Mouse (Mus musculus) liver, embryonic 14.5 days (tissue): ENCODE data around the gene Bola1. TPM values are rescaled to one million over a fixed set of nuclear protein-coding genes. Genes with fewer than 3 reads are reported as not detected.
"Not testable (repeated sequence)": the region's sequence is repeated elsewhere in the genome, so short reads cannot be mapped to it uniquely, and the experiment has no call there.

ENCODE experiments used
- ATAC-seq: fragments of 200-750 bp; cut with Nextera tagmentation; 2 replicates; pipeline ENCODE4 v1.8.0; 2017; ENCODE audit warnings: moderate number of reproducible peaks, mild to moderate bottlenecking, moderate library complexity; ENCODE audit not compliant: insufficient read depth
- DNase-seq, 3 experiments: peaks; one replicate each; pipeline ENCODE4 v3.0.0-alpha.2; 2012 to 2013; ENCODE audit warnings: low read depth in 3 of 3, low spot score in 3 of 3
- H3K27ac ChIP-seq: fragments of 300-500 bp; sonication (generic); 2 replicates; pipeline ENCODE4 v1.5.1; 2014; ENCODE audit warnings: moderate library complexity, mild to moderate bottlenecking, control low read depth, inconsistent platforms
- H3K27me3 ChIP-seq: fragments of 300-500 bp; sonication (generic); 2 replicates; pipeline ENCODE4 v1.6.1; 2014; ENCODE audit warnings: mild to moderate bottlenecking, low read length, moderate library complexity; ENCODE audit not compliant: control insufficient read depth, insufficient read depth
- H3K36me3 ChIP-seq: fragments of 300-500 bp; sonication (generic); replicated peaks from 2 replicates; pipeline ENCODE4 v1.6.1; 2014; ENCODE audit warnings: low read depth; ENCODE audit not compliant: control insufficient read depth, insufficient read depth
- H3K4me1 ChIP-seq, 2 experiments: fragments of 200-500 bp in 1 of 2; fragments of 300-500 bp in 1 of 2; sonication (generic) in 1 of 2; replicated peaks; 2 replicates each; pipeline ENCODE4 v1.6.1; 2012 to 2014; ENCODE audit warnings: antibody characterized with exemption in 1 of 2, inconsistent platforms in 1 of 2, low read length in 1 of 2; ENCODE audit not compliant: control insufficient read depth in 2 of 2, insufficient read depth in 2 of 2
- H3K4me2 ChIP-seq: fragments of 300-500 bp; sonication (generic); 2 replicates; pipeline ENCODE4 v1.6.1; 2014; ENCODE audit warnings: low read depth, mild to moderate bottlenecking, control low read depth, moderate library complexity
- H3K4me3 ChIP-seq, 2 experiments: fragments of 200-500 bp in 1 of 2; fragments of 300-500 bp in 1 of 2; sonication (generic) in 1 of 2; 2 replicates each; pipeline ENCODE4 v1.5.1; 2012 to 2014; ENCODE audit warnings: low read depth in 2 of 2, low read length in 2 of 2, mild to moderate bottlenecking in 2 of 2, control low read depth in 1 of 2, inconsistent platforms in 1 of 2, moderate library complexity in 1 of 2; ENCODE audit not compliant: insufficient read depth in 1 of 2
- H3K9ac ChIP-seq: fragments of 300-500 bp; sonication (generic); replicated peaks from 2 replicates; pipeline ENCODE4 v1.6.1; 2014; ENCODE audit warnings: mild to moderate bottlenecking, control low read depth, moderate library complexity
- H3K9me3 ChIP-seq: fragments of 300-500 bp; sonication (generic); 2 replicates; pipeline ENCODE4 v1.6.1; 2016; ENCODE audit warnings: low read length, mixed read lengths; ENCODE audit not compliant: control insufficient read depth
- CTCF ChIP-seq: IDR thresholded peaks from 2 replicates; pipeline ENCODE4 v1.5.1; 2016; ENCODE audit warnings: antibody characterized with exemption, low read depth, control low read depth
- EP300 ChIP-seq: IDR thresholded peaks from 2 replicates; pipeline ENCODE4 v1.6.1; 2016; ENCODE audit warnings: antibody characterized with exemption, low read depth
- WGBS: fragments of 180-500 bp; shearing (Covaris S2); extraction: QIAGEN DNeasy Blood & Tissue Kit; methylation state at CpG from one replicate; pipeline ENCODE4 v1.1.7; 2014; ENCODE audit not compliant: insufficient replicate concordance; 5-methylcytosine and 5-hydroxymethylcytosine counted together
- polyA plus RNA-seq, 2 experiments: library from polyadenylated mRNA; depleted of rRNA in 1 of 2; stranded (reverse) in 1 of 2; unstranded in 1 of 2; fragments of >200 nt; fragmentation: Nextera tagmentation in 1 of 2; extraction: Ambion mirVana in 1 of 2; gene quantifications; 2 replicates each; pipeline versions ENCODE4 v1.2.1 to v1.2.3; 2012 to 2014

Gene Bola1
- polyA plus RNA-seq, 2 experiments: 34.0 to 49.4 TPM

GRCm38 (mm10) chr3:96243921-96244572 lies 24.5 kb upstream of the Bola1 start:
- no peak for ATAC-seq
- 65% methylated on average over 7 of the region's 7 CpGs for WGBS
- H3K9me3 ChIP-seq: no peaks in the 10 kb centered on the region
- H3K4me2 ChIP-seq: peak overlapping the region; percentile 95
- no peak for DNase-seq
- H3K4me3 ChIP-seq: peak overlapping the region; percentile 71 to 100; a peak in 3 of 4 replicates
- H3K27me3 ChIP-seq: no peaks in the 10 kb centered on the region
- peak overlapping the region; percentile 99 for H3K27ac ChIP-seq
- H3K36me3 ChIP-seq: no peaks in the 10 kb centered on the region
- H3K4me1 ChIP-seq: peaks cover 30 to 39% of the 10 kb centered on the region in 2 experiments
- peak overlapping the region; percentile 99 for H3K9ac ChIP-seq
- TF ChIP-seq CTCF (no peak), EP300 (no peak)

DNA sequence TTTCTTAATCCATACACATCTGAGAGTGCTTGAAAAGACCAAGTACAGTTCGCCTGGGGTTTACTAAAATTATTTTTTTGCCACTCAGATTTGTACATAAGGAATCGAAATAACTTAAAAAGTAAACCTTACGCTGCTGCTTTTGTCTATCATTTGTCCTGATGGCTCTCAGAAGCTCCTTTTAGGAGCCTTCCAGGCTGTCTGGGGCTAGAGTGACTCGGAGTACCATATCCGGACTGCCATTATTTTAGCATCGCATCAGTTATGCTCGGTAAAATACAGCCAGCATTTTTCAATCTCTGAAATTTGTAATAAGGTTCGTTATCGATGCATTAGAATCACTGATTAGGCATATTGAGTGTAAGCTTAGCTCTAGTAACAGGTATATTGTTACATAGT lies 21.3 kb upstream of the Bola1 start:
- Histone ChIP-seq H3K9ac (peak overlapping the region; percentile 76), H3K9me3 (no peaks in the 10 kb centered on the region), H3K36me3 (no peaks in the 10 kb centered on the region), H3K4me2 (peak overlapping the region; percentile 69), H3K27ac (peak overlapping the region; percentile 86), H3K4me3 (peak overlapping the region in 1 of 2 experiments; percentile 43; a peak in 2 of 4 replicates), H3K4me1 (peaks cover 25 to 38% of the 10 kb centered on the region in 2 experiments), H3K27me3 (no peaks in the 10 kb centered on the region)
- 77% methylated on average over 9 of the region's 9 CpGs for WGBS
- ATAC-seq (no peak), DNase-seq (no peak)
- TF ChIP-seq CTCF (no peak), EP300 (no peak)

GRCm38 (mm10) chr3:96239949-96240798 lies 20.7 kb upstream of the Bola1 start, which contains the start of gene Hist2h2aa2:
Gene Hist2h2aa2 (minus strand): TSS chr3:96240276.
- peak; percentile 60 for ATAC-seq
- WGBS: 6% methylated on average over 20 of the region's 85 CpGs

GRCm38 (mm10) chr3:96238954-96239793 lies 19.7 kb upstream of the Bola1 start, which contains the start of gene Hist2h3c2:
Gene Hist2h3c2 (minus strand): TSS chr3:96239127.
- WGBS: under 1% methylated on average over 19 of the region's 68 CpGs
- H3K9ac ChIP-seq: peak within 1 kb of the TSS; percentile 95
- not testable (repeated sequence) for DNase-seq

More at GRCm38 (mm10) chr3:96239949-96240798, 20.7 kb upstream of the Bola1 start, which contains the start of gene Hist2h2aa2:
- H3K27me3 ChIP-seq, H3K36me3 ChIP-seq, H3K9me3 ChIP-seq, DNase-seq: not testable (repeated sequence)
- H3K4me1 ChIP-seq: peaks cover 25 to 38% of the 10 kb centered on the region in 2 experiments
- peak within 1 kb of the TSS; percentile 69 for H3K4me2 ChIP-seq
- peak; percentile 62 for TF ChIP-seq EP300
- H3K27ac ChIP-seq: peak within 1 kb of the TSS; percentile 86
- peak within 1 kb of the TSS; percentile 43 to 57 for H3K4me3 ChIP-seq
- peak within 1 kb of the TSS; percentile 76 for H3K9ac ChIP-seq

More at GRCm38 (mm10) chr3:96238954-96239793, 19.7 kb upstream of the Bola1 start, which contains the start of gene Hist2h3c2:
- not testable (repeated sequence) for H3K9me3 ChIP-seq, H3K36me3 ChIP-seq, H3K27me3 ChIP-seq
- Histone ChIP-seq H3K4me2 (peak within 1 kb of the TSS; percentile 92), H3K27ac (peak within 1 kb of the TSS; percentile 98), H3K4me1 (peaks cover 20 to 31% of the 10 kb centered on the region in 2 experiments), H3K4me3 (peak within 1 kb of the TSS; percentile 57 to 73)
- ATAC-seq: peak; percentile 78
